Mouse (Mus musculus) C2C12 (cell line): Measurements from ENCODE around the gene Crb1.

Experiments
- CEBPB ChIP-seq: IDR thresholded peaks from one replicate; pipeline ENCODE4 v1.6.1; 2011; ENCODE audit warnings: low read depth, mild to moderate bottlenecking, control low read depth, moderate library complexity
- CTCF ChIP-seq: IDR thresholded peaks from one replicate; pipeline ENCODE4 v1.5.1; 2011; ENCODE audit not compliant: control insufficient read depth, insufficient read depth, insufficient read length
- FOSL1 ChIP-seq: IDR thresholded peaks from one replicate; pipeline ENCODE4 v1.8.0; 2011; ENCODE audit warnings: mild to moderate bottlenecking, low read length; ENCODE audit not compliant: poor library complexity, insufficient read depth, severe bottlenecking
- MAX ChIP-seq: IDR thresholded peaks from one replicate; pipeline ENCODE4 v1.6.1; 2011; ENCODE audit warnings: mild to moderate bottlenecking, control low read depth
- MYOD1 ChIP-seq: IDR thresholded peaks from one replicate; pipeline ENCODE4 v1.6.1; 2011; ENCODE audit warnings: low read depth; ENCODE audit not compliant: control insufficient read depth, insufficient read length
- MYOG ChIP-seq: IDR thresholded peaks from one replicate; pipeline ENCODE4 v1.6.1; 2011; ENCODE audit not compliant: control insufficient read depth, insufficient read length; ENCODE audit errors: extremely low read depth
- USF1 ChIP-seq: IDR thresholded peaks from one replicate; pipeline ENCODE4 v1.6.1; 2011; ENCODE audit warnings: low read depth, mild to moderate bottlenecking, control low read depth, moderate library complexity

- peak; percentile 48 for TF ChIP-seq CTCF
- no peak for TF ChIP-seq CEBPB
- TF ChIP-seq MYOD1: no peak
- TF ChIP-seq MYOG: no peak
- TF ChIP-seq MAX: peak; percentile 52
- TF ChIP-seq USF1: no peak
- TF ChIP-seq FOSL1: no peak
Measured at GRCm38 (mm10) chr1:139421875-139422791, 45.2 kb upstream of the Crb1 start, which contains the start of gene Zbtb41.
